Mouse (Mus musculus): Measurements from ENCODE around the gene Clic5. TPM values are rescaled to one million over a fixed set of nuclear protein-coding genes. Genes with fewer than 3 reads are reported as not detected.

Clic5 gene
- total RNA-seq, 1 experiment: 0.49 TPM

- no peak for DNase-seq (ENCODE audit: low read depth, low spot score)
- Histone ChIP-seq H3K27ac (ENCODE audit: insufficient read depth, low read depth, low read length, poor library complexity, severe bottlenecking) (no peak overlapping the region), H3K4me1 (ENCODE audit: control insufficient read depth in 2 of 2, insufficient read depth in 2 of 2, low read length in 2 of 2, poor library complexity in 1 of 2) (no peaks in the 10 kb centered on the region), H3K4me3 (ENCODE audit: insufficient read depth in 1 of 2, low read depth in 1 of 2, low read length in 2 of 2, poor library complexity in 1 of 2, severe bottlenecking in 1 of 2) (no peak overlapping the region), H3K9ac (ENCODE audit: insufficient read depth, low read depth, low read length, poor library complexity, severe bottlenecking) (no peak overlapping the region), H3K9me3 (ENCODE audit: control insufficient read depth, insufficient read depth, low read depth, low read length) (no peaks in the 10 kb centered on the region), H3K36me3 (ENCODE audit: control insufficient read depth, insufficient read depth, low read length, poor library complexity, severe bottlenecking) (no peaks in the 10 kb centered on the region)
- in situ Hi-C loops (cut with MboI; ENCODE audit: low sequenced_read_pairs in 2 of 2, unreplicated experiment in 2 of 2): loop anchor here in 1 of 2 experiments (25.0 kb wide), 2 partner anchors 462 to 762 kb away; no protein-coding TSS in a partner anchor
- TF ChIP-seq ZC3H11A (IDR thresholded peaks at IDR 0.05; ENCODE audit: borderline replicate concordance, low read depth, low read length) (no peak), MAFK (IDR thresholded peaks at IDR 0.05; ENCODE audit: insufficient read depth, low read depth, low read length) (no peak), CHD2 (IDR thresholded peaks at IDR 0.05; ENCODE audit: low read depth, low read length) (no peak), ZNF384 (IDR thresholded peaks at IDR 0.05; ENCODE audit: low read depth, low read length) (no peak), HCFC1 (IDR thresholded peaks at IDR 0.05; ENCODE audit: borderline replicate concordance, insufficient read depth, low read length) (no peak)
These were observed 86.4 kb downstream of the Clic5 start for GRCm38 (mm10) chr17:44274804-44275203.

- Histone ChIP-seq H3K4me3 (ENCODE audit: insufficient read depth in 1 of 2, low read depth in 1 of 2, low read length in 2 of 2, poor library complexity in 1 of 2, severe bottlenecking in 1 of 2) (no peak overlapping the region), H3K27ac (ENCODE audit: insufficient read depth, low read depth, low read length, poor library complexity, severe bottlenecking) (no peak overlapping the region), H3K9ac (ENCODE audit: insufficient read depth, low read depth, low read length, poor library complexity, severe bottlenecking) (no peak overlapping the region), H3K4me1 (ENCODE audit: control insufficient read depth in 2 of 2, insufficient read depth in 2 of 2, low read length in 2 of 2, poor library complexity in 1 of 2) (no peaks in the 10 kb centered on the region), H3K36me3 (ENCODE audit: control insufficient read depth, insufficient read depth, low read length, poor library complexity, severe bottlenecking) (no peaks in the 10 kb centered on the region), H3K9me3 (ENCODE audit: control insufficient read depth, insufficient read depth, low read depth, low read length) (no peaks in the 10 kb centered on the region)
- in situ Hi-C loops (cut with MboI; ENCODE audit: low sequenced_read_pairs in 2 of 2, unreplicated experiment in 2 of 2): no loop called here
- no peak for DNase-seq (ENCODE audit: low read depth, low spot score)
- TF ChIP-seq ZNF384 (IDR thresholded peaks at IDR 0.05; ENCODE audit: low read depth, low read length) (no peak), CHD2 (IDR thresholded peaks at IDR 0.05; ENCODE audit: low read depth, low read length) (no peak), ZC3H11A (IDR thresholded peaks at IDR 0.05; ENCODE audit: borderline replicate concordance, low read depth, low read length) (no peak), MAFK (IDR thresholded peaks at IDR 0.05; ENCODE audit: insufficient read depth, low read depth, low read length) (no peak), HCFC1 (IDR thresholded peaks at IDR 0.05; ENCODE audit: borderline replicate concordance, insufficient read depth, low read length) (no peak)
These were observed 99.9 kb downstream of the Clic5 start for GRCm38 (mm10) chr17:44288320-44288719.

DNA sequence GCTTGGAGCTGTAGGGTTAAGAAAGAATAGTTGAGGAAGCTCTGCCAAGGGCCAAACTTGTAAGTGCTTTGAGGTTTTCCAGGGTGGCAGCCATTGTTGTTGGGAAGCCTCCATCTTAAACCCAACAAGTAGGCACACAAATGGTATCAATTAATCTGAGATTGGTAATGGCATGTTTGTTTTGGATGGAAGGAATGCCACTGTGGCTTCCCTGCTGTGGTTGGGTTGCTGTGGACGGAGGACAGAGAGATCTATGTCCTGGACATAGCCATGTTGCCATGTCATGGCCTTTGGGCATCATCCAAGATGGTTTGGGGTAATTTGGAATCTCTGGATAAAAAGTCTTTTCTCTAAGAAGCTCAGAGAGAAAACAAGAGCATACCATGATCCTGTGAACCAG lies 108.8 kb downstream of the Clic5 start:
- H3K9ac ChIP-seq (ENCODE audit: insufficient read depth, low read depth, low read length, poor library complexity, severe bottlenecking): no peak overlapping the region
- H3K4me3 ChIP-seq (ENCODE audit: insufficient read depth in 1 of 2, low read depth in 1 of 2, low read length in 2 of 2, poor library complexity in 1 of 2, severe bottlenecking in 1 of 2): no peak overlapping the region
- H3K36me3 ChIP-seq (ENCODE audit: control insufficient read depth, insufficient read depth, low read length, poor library complexity, severe bottlenecking): no peaks in the 10 kb centered on the region
- no peak overlapping the region for H3K27ac ChIP-seq (ENCODE audit: insufficient read depth, low read depth, low read length, poor library complexity, severe bottlenecking)
- H3K9me3 ChIP-seq (ENCODE audit: control insufficient read depth, insufficient read depth, low read depth, low read length): no peaks in the 10 kb centered on the region
- in situ Hi-C loops (cut with MboI; ENCODE audit: low sequenced_read_pairs in 2 of 2, unreplicated experiment in 2 of 2): no loop called here
- TF ChIP-seq CHD2 (IDR thresholded peaks at IDR 0.05; ENCODE audit: low read depth, low read length): no peak
- TF ChIP-seq MAFK (IDR thresholded peaks at IDR 0.05; ENCODE audit: insufficient read depth, low read depth, low read length): no peak
- TF ChIP-seq ZC3H11A (IDR thresholded peaks at IDR 0.05; ENCODE audit: borderline replicate concordance, low read depth, low read length): no peak
- TF ChIP-seq ZNF384 (IDR thresholded peaks at IDR 0.05; ENCODE audit: low read depth, low read length): no peak
- no peak for TF ChIP-seq HCFC1 (IDR thresholded peaks at IDR 0.05; ENCODE audit: borderline replicate concordance, insufficient read depth, low read length)
- H3K4me1 ChIP-seq (ENCODE audit: control insufficient read depth in 2 of 2, insufficient read depth in 2 of 2, low read length in 2 of 2, poor library complexity in 1 of 2): no peaks in the 10 kb centered on the region
- no peak for DNase-seq (ENCODE audit: low read depth, low spot score)

GRCm38 (mm10) chr17:44300236-44300635 lies 111.9 kb downstream of the Clic5 start:
- DNase-seq (ENCODE audit: low read depth, low spot score): no peak

DNA sequence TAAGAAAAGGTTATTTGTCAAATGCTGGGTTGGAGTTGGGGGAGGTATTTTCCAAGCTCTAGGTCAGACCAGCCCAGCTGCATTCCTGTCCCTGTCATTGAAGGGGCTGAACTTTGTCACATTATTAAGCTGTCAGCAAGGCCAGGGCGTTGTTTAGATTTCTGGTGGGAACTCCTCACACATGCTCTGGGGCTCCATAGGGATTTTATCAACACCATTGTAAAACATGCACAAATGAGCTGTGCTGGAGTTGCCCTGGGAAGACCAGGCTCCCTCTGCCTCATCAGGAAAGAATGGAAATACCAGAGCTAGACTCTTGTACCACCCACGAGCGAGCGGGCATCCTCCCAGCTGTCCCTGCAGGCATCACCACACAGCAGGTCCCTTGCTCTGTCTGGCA lies 112.3 kb downstream of the Clic5 start:
- H3K27ac ChIP-seq (ENCODE audit: insufficient read depth, low read depth, low read length, poor library complexity, severe bottlenecking): no peak overlapping the region
- no peaks in the 10 kb centered on the region for H3K4me1 ChIP-seq (ENCODE audit: control insufficient read depth in 2 of 2, insufficient read depth in 2 of 2, low read length in 2 of 2, poor library complexity in 1 of 2)
- no peak for DNase-seq (ENCODE audit: low read depth, low spot score)
- no peaks in the 10 kb centered on the region for H3K36me3 ChIP-seq (ENCODE audit: control insufficient read depth, insufficient read depth, low read length, poor library complexity, severe bottlenecking)
- no peak overlapping the region for H3K4me3 ChIP-seq (ENCODE audit: insufficient read depth in 1 of 2, low read depth in 1 of 2, low read length in 2 of 2, poor library complexity in 1 of 2, severe bottlenecking in 1 of 2)
- no peaks in the 10 kb centered on the region for H3K9me3 ChIP-seq (ENCODE audit: control insufficient read depth, insufficient read depth, low read depth, low read length)
- H3K9ac ChIP-seq (ENCODE audit: insufficient read depth, low read depth, low read length, poor library complexity, severe bottlenecking): no peak overlapping the region
- in situ Hi-C loops (cut with MboI; ENCODE audit: low sequenced_read_pairs in 2 of 2, unreplicated experiment in 2 of 2): no loop called here
- no peak for TF ChIP-seq HCFC1 (IDR thresholded peaks at IDR 0.05; ENCODE audit: borderline replicate concordance, insufficient read depth, low read length)
- no peak for TF ChIP-seq CHD2 (IDR thresholded peaks at IDR 0.05; ENCODE audit: low read depth, low read length)
- no peak for TF ChIP-seq ZNF384 (IDR thresholded peaks at IDR 0.05; ENCODE audit: low read depth, low read length)
- TF ChIP-seq MAFK (IDR thresholded peaks at IDR 0.05; ENCODE audit: insufficient read depth, low read depth, low read length): no peak

More at GRCm38 (mm10) chr17:44300236-44300635, 111.9 kb downstream of the Clic5 start:
- no peak overlapping the region for H3K27ac ChIP-seq (ENCODE audit: insufficient read depth, low read depth, low read length, poor library complexity, severe bottlenecking)
- no peak overlapping the region for H3K9ac ChIP-seq (ENCODE audit: insufficient read depth, low read depth, low read length, poor library complexity, severe bottlenecking)
- no peaks in the 10 kb centered on the region for H3K36me3 ChIP-seq (ENCODE audit: control insufficient read depth, insufficient read depth, low read length, poor library complexity, severe bottlenecking)
- H3K9me3 ChIP-seq (ENCODE audit: control insufficient read depth, insufficient read depth, low read depth, low read length): no peaks in the 10 kb centered on the region
- in situ Hi-C loops (cut with MboI; ENCODE audit: low sequenced_read_pairs in 2 of 2, unreplicated experiment in 2 of 2): no loop called here
- no peaks in the 10 kb centered on the region for H3K4me1 ChIP-seq (ENCODE audit: control insufficient read depth in 2 of 2, insufficient read depth in 2 of 2, low read length in 2 of 2, poor library complexity in 1 of 2)
- no peak for TF ChIP-seq CHD2 (IDR thresholded peaks at IDR 0.05; ENCODE audit: low read depth, low read length)
- no peak for TF ChIP-seq ZNF384 (IDR thresholded peaks at IDR 0.05; ENCODE audit: low read depth, low read length)
- TF ChIP-seq MAFK (IDR thresholded peaks at IDR 0.05; ENCODE audit: insufficient read depth, low read depth, low read length): no peak
- no peak for TF ChIP-seq HCFC1 (IDR thresholded peaks at IDR 0.05; ENCODE audit: borderline replicate concordance, insufficient read depth, low read length)
- TF ChIP-seq ZC3H11A (IDR thresholded peaks at IDR 0.05; ENCODE audit: borderline replicate concordance, low read depth, low read length): no peak
- no peak overlapping the region for H3K4me3 ChIP-seq (ENCODE audit: insufficient read depth in 1 of 2, low read depth in 1 of 2, low read length in 2 of 2, poor library complexity in 1 of 2, severe bottlenecking in 1 of 2)

Data from ES-E14 (cell line).